Mouse (Mus musculus): ENCODE results near the gene Shcbp1l. TPM values are rescaled to one million over a fixed set of nuclear protein-coding genes. Genes with fewer than 3 reads are reported as not detected.

Shcbp1l gene
- total and polyA plus RNA-seq, 3 experiments: 0.59 to 1.6 TPM; not detected in 1

- 0 out of 2 replicates have a peak overlapping the region, but pooled peaks have one; percentile 31 for H3K9ac ChIP-seq (ENCODE audit: insufficient read depth, low read depth)
- H3K4me2 ChIP-seq (ENCODE audit: insufficient read depth, low read depth, poor library complexity, severe bottlenecking): peak overlapping the region; percentile 73
- H3K4me3 ChIP-seq (replicated peaks in 1 of 3; ENCODE audit: low read depth in 2 of 3, low read length in 2 of 3, poor library complexity in 1 of 3): no peak overlapping the region
- in situ Hi-C loops (cut with MboI; ENCODE audit: low pct_ligation_motif_present, low pct_unique_long_range_greater_than_20kb, low sequenced_read_pairs) (no loop called here), dilution Hi-C loops (cut with MboI; ENCODE audit: extremely low pct_ligation_motif_present, extremely low pct_unique_long_range_greater_than_20kb, low sequenced_read_pairs) (no loop called here)
- peak overlapping the region; percentile 58; the same call in 1 of the 2 replicates for H3K27ac ChIP-seq (ENCODE audit: insufficient read depth, low read depth)
- no peaks in the 10 kb centered on the region for H3K9me3 ChIP-seq (replicated peaks; ENCODE audit: low read length)
- H3K4me1 ChIP-seq (ENCODE audit: control insufficient read depth in 1 of 2, insufficient read depth in 2 of 2): peaks cover 8 to 53% of the 10 kb centered on the region in 2 experiments
- H3K27me3 ChIP-seq (replicated peaks): no peaks in the 10 kb centered on the region
- H3K79me2 ChIP-seq (replicated peaks; ENCODE audit: control insufficient read depth, extremely low read depth, insufficient read depth, poor library complexity, severe bottlenecking): peaks cover 35% of the 10 kb centered on the region
- peak; percentile 57 for DNase-seq (ENCODE audit: extremely low read depth)
- TF ChIP-seq MXI1 (IDR thresholded peaks at IDR 0.05; ENCODE audit: low read depth, low read length) (no peak; the same call in 1 of the 2 replicates), E2F4 (IDR thresholded peaks at IDR 0.05; ENCODE audit: insufficient replicate concordance, low read depth, low read length) (no peak; the same call in 1 of the 2 replicates), CHD2 (IDR thresholded peaks at IDR 0.05; ENCODE audit: low read length) (no peak), TCF12 (IDR thresholded peaks at IDR 0.05; ENCODE audit: low read depth, low read length) (no peak), MAX (IDR thresholded peaks at IDR 0.05; ENCODE audit: low read length) (peak; percentile 56), USF1 (IDR thresholded peaks at IDR 0.05; ENCODE audit: low read depth, low read length) (no peak), NELFE (IDR thresholded peaks at IDR 0.05; ENCODE audit: low read depth, low read length) (no peak), PAX5 (IDR thresholded peaks at IDR 0.05; ENCODE audit: low read length) (no peak), ETS1 (conservative IDR thresholded peaks at IDR 0.05; ENCODE audit: low read depth, low read length) (no peak; the same call in 1 of the 2 replicates), ZNF384 (IDR thresholded peaks at IDR 0.05; ENCODE audit: low read depth, low read length) (peak; percentile 92), IRF4 (IDR thresholded peaks at IDR 0.05; ENCODE audit: low read depth, low read length) (no peak), RCOR1 (conservative IDR thresholded peaks at IDR 0.05; ENCODE audit: low read depth, low read length) (no peak), SIN3A (IDR thresholded peaks at IDR 0.05; ENCODE audit: low read length) (no peak), ZC3H11A (IDR thresholded peaks at IDR 0.05; ENCODE audit: low read depth, low read length) (no peak), JUN (IDR thresholded peaks at IDR 0.05; ENCODE audit: insufficient read depth, low read depth, low read length) (no peak), MYC (IDR thresholded peaks at IDR 0.05; ENCODE audit: low read depth, low read length) (no peak; the same call in 1 of the 2 replicates)
- H3K36me3 ChIP-seq (replicated peaks in 1 of 2; ENCODE audit: control insufficient read depth in 1 of 2, insufficient read depth in 1 of 2, low read length in 1 of 2): peaks cover 0 to 2% of the 10 kb centered on the region in 2 experiments
These were observed 64.6 kb downstream of the Shcbp1l start for GRCm38 (mm10) chr1:153489540-153489939.

GRCm38 (mm10) chr1:153489963-153490362 is 65.0 kb downstream of the Shcbp1l start:
- Histone ChIP-seq H3K4me3 (replicated peaks in 1 of 3; ENCODE audit: low read depth in 2 of 3, low read length in 2 of 3, poor library complexity in 1 of 3) (no peak overlapping the region), H3K4me1 (ENCODE audit: control insufficient read depth in 1 of 2, insufficient read depth in 2 of 2) (peaks cover 8 to 53% of the 10 kb centered on the region in 2 experiments), H3K9me3 (replicated peaks; ENCODE audit: low read length) (no peaks in the 10 kb centered on the region), H3K9ac (ENCODE audit: insufficient read depth, low read depth) (0 out of 2 replicates have a peak overlapping the region, but pooled peaks have one; percentile 31), H3K27me3 (replicated peaks) (no peaks in the 10 kb centered on the region), H3K27ac (ENCODE audit: insufficient read depth, low read depth) (no peak overlapping the region), H3K79me2 (replicated peaks; ENCODE audit: control insufficient read depth, extremely low read depth, insufficient read depth, poor library complexity, severe bottlenecking) (peaks cover 30% of the 10 kb centered on the region), H3K36me3 (replicated peaks in 1 of 2; ENCODE audit: control insufficient read depth in 1 of 2, insufficient read depth in 1 of 2, low read length in 1 of 2) (no peaks in the 10 kb centered on the region), H3K4me2 (ENCODE audit: insufficient read depth, low read depth, poor library complexity, severe bottlenecking) (no peak overlapping the region)
- dilution Hi-C loops (cut with MboI; ENCODE audit: extremely low pct_ligation_motif_present, extremely low pct_unique_long_range_greater_than_20kb, low sequenced_read_pairs) (no loop called here), in situ Hi-C loops (cut with MboI; ENCODE audit: low pct_ligation_motif_present, low pct_unique_long_range_greater_than_20kb, low sequenced_read_pairs) (no loop called here)
- DNase-seq (ENCODE audit: extremely low read depth): no peak
- TF ChIP-seq POLR2AphosphoS2 (IDR thresholded peaks at IDR 0.05; ENCODE audit: low read depth, low read length) (no peak), USF1 (IDR thresholded peaks at IDR 0.05; ENCODE audit: low read depth, low read length) (no peak)
